Mouse (Mus musculus) kidney, adult 2 months (tissue): Measurements from ENCODE around the gene Gucy2d. TPM values are rescaled to one million over a fixed set of nuclear protein-coding genes. Genes with fewer than 3 reads are reported as not detected.

Experiments used
- DNase-seq: peaks from one replicate; pipeline ENCODE4 v3.0.0; 2021
- H3K27ac ChIP-seq: fragments of 200-500 bp; 2 replicates; pipeline ENCODE4 v1.5.1; 2012; ENCODE audit warnings: low read depth, low read length, control low read depth, inconsistent platforms; ENCODE audit not compliant: insufficient read depth
- H3K27me3 ChIP-seq: fragments of 200-500 bp; replicated peaks from 2 replicates; pipeline ENCODE4 v1.6.1; 2012; ENCODE audit warnings: mild to moderate bottlenecking, moderate library complexity, low read length, inconsistent platforms; ENCODE audit not compliant: control insufficient read depth, insufficient read depth
- H3K36me3 ChIP-seq: fragments of 200-500 bp; 2 replicates; pipeline ENCODE4 v1.6.1; 2012; ENCODE audit warnings: mild to moderate bottlenecking, moderate library complexity, low read length, inconsistent platforms; ENCODE audit not compliant: control insufficient read depth, insufficient read depth
- H3K4me1 ChIP-seq: fragments of 200-500 bp; 2 replicates; pipeline ENCODE4 v1.6.1; 2011; ENCODE audit warnings: low read length; ENCODE audit not compliant: control insufficient read depth, insufficient read depth
- H3K4me3 ChIP-seq: fragments of 200-500 bp; 2 replicates; pipeline ENCODE4 v1.5.1; 2011; ENCODE audit warnings: mild to moderate bottlenecking, low read depth, low read length, control low read depth; ENCODE audit not compliant: insufficient read depth
- CTCF ChIP-seq: fragments of 200-500 bp; conservative IDR thresholded peaks from 2 replicates; pipeline ENCODE4 v1.5.1; 2011; ENCODE audit warnings: low read depth, mild to moderate bottlenecking, control low read depth, low read length, moderate library complexity, mixed read lengths; ENCODE audit not compliant: insufficient read depth, insufficient read length
- POLR2A ChIP-seq: fragments of 200-500 bp; IDR thresholded peaks from one replicate; pipeline ENCODE4 v1.6.1; 2011; ENCODE audit warnings: low read depth, low read length, control low read depth
- WGBS: fragments of 180-500 bp; shearing (Covaris S2); methylation state at CpG from one replicate; pipeline ENCODE4 v1.1.7; 2018; 5-methylcytosine and 5-hydroxymethylcytosine counted together
- polyA plus RNA-seq: library from polyadenylated mRNA; depleted of rRNA; stranded (reverse); fragments of >200 nt; gene quantifications from 2 replicates; pipeline ENCODE4 v1.2.3, GENCODE M21; 2012; rRNA removed

The Gucy2d gene
- polyA plus RNA-seq, result not detected in 2 replicates

- H3K27ac ChIP-seq, result no peak within 1 kb of the TSS
- WGBS, result 43% methylated on average over 10 of the region's 10 CpGs
- no peak for DNase-seq
- no peaks in the 10 kb centered on the region for H3K4me1 ChIP-seq
- H3K27me3 ChIP-seq, result no peaks in the 10 kb centered on the region
- no peaks in the 10 kb centered on the region for H3K36me3 ChIP-seq
- no peak within 1 kb of the TSS for H3K4me3 ChIP-seq
- no peak for TF ChIP-seq POLR2A
- no peak for TF ChIP-seq CTCF
These were observed at the start of gene Gucy2d for GRCm38 (mm10) chr7:98439956-98440466. TSS of gene Gucy2d (plus strand) at chr7:98440416.

- H3K4me3 ChIP-seq, result no peak overlapping the region
- H3K36me3 ChIP-seq, result no peaks in the 10 kb centered on the region
- H3K27me3 ChIP-seq, result no peaks in the 10 kb centered on the region
- 78% methylated on average over 2 of the region's 2 CpGs for WGBS
- no peak overlapping the region for H3K27ac ChIP-seq
- DNase-seq, result no peak
- no peak for TF ChIP-seq CTCF
- no peak for TF ChIP-seq POLR2A
- peaks cover 21% of the 10 kb centered on the region; the same call in 1 of the 2 replicates for H3K4me1 ChIP-seq
These were observed 49.7 kb upstream of the Gucy2d start for GRCm38 (mm10) chr7:98390486-98390885.

GRCm38 (mm10) chr7:98391351-98391936 is 48.8 kb upstream of the Gucy2d start:
- WGBS, result 49% methylated on average over 7 of the region's 7 CpGs
- TF ChIP-seq CTCF, result no peak
- no peak for TF ChIP-seq POLR2A
- no peaks in the 10 kb centered on the region for H3K36me3 ChIP-seq
- H3K4me1 ChIP-seq, result peaks cover 21% of the 10 kb centered on the region; the same call in 1 of the 2 replicates
- peak; percentile 82 for DNase-seq
- H3K27me3 ChIP-seq, result no peaks in the 10 kb centered on the region
- no peak overlapping the region for H3K27ac ChIP-seq
- no peak overlapping the region for H3K4me3 ChIP-seq

GRCm38 (mm10) chr7:98392466-98393201 is 47.6 kb upstream of the Gucy2d start:
- peaks cover 16% of the 10 kb centered on the region; the same call in 1 of the 2 replicates for H3K4me1 ChIP-seq
- DNase-seq, result peak; percentile 78
- TF ChIP-seq CTCF (no peak), POLR2A (no peak)
- no peak overlapping the region for H3K27ac ChIP-seq
- H3K4me3 ChIP-seq, result no peak overlapping the region
- no peaks in the 10 kb centered on the region for H3K36me3 ChIP-seq
- no peaks in the 10 kb centered on the region for H3K27me3 ChIP-seq
- WGBS, result 61% methylated on average over 8 of the region's 8 CpGs

- Histone ChIP-seq H3K4me1 (no peaks in the 10 kb centered on the region), H3K27me3 (no peaks in the 10 kb centered on the region), H3K36me3 (no peaks in the 10 kb centered on the region), H3K4me3 (no peak overlapping the region), H3K27ac (no peak overlapping the region)
- DNase-seq, result no peak
- 66% methylated on average over 15 of the region's 15 CpGs for WGBS
- TF ChIP-seq CTCF (no peak), POLR2A (no peak)
These were observed 37.3 kb upstream of the Gucy2d start for GRCm38 (mm10) chr7:98402582-98403574.

- Histone ChIP-seq H3K36me3 (no peaks in the 10 kb centered on the region), H3K4me3 (no peak overlapping the region), H3K27me3 (no peaks in the 10 kb centered on the region), H3K4me1 (no peaks in the 10 kb centered on the region), H3K27ac (no peak overlapping the region)
- peak; percentile 35 for DNase-seq
- no peak for TF ChIP-seq CTCF
- TF ChIP-seq POLR2A, result no peak
- 78% methylated on average over 4 of the region's 4 CpGs for WGBS
These were observed 36.2 kb upstream of the Gucy2d start for GRCm38 (mm10) chr7:98403996-98404395.
